11 mouse cellular contexts compared by ENCODE assay signal in the genomic region with DNA sequence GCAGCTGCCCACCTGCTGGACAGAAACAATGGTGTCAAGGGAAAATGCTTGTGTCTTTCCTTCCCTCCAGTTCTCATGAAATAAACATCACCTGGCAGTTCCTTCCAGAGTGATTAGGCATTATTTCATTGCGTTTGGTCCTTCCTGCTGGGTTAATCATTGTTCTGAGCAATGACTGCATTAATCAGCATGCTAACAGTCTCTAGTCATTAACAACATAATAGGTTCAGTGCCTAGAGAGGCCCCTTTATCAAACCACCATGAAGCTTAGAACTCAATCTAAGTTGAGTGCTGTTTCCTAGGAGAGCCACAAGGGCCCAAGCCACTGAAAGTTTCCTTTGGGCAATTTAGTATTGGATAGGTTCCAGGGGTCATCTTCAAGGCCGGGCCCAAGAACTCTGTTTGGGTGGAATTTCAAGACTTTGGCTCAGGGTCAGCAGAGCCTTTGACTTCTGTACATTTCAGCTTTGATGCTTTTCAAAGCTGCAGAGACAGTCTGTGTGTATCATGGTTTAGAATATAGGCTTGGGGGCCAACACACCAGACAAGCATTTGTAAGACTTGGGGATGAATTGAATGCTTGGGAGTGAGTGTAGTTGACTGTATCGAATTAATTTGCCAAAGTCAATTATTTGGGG.
A peak's percentile ranks its signal among the peaks of the same experiment; 100 is the strongest.
DNase-seq lines count a peak whose midpoint lies in the region; ATAC-seq and TF ChIP-seq lines count a peak whose summit lies in the region.
"Had no signal": no experiment of that assay in that cellular context is flagged by ENCODE, and none has a peak within 500 bp of the region (broad histone marks: within the 10 kb centered on the region; RNA-seq: fewer than 3 reads in every experiment).

No protein-coding gene starts in this region.

- no peaks in the 10 kb centered on the region for H3K9me3 ChIP-seq in forebrain, embryonic 13.5 days (replicated peaks)
- no peaks in the 10 kb centered on the region for H3K9me3 ChIP-seq in forebrain, embryonic 10.5 days
- no peaks in the 10 kb centered on the region for H3K9me3 ChIP-seq in ES-E14 (ENCODE audit: control insufficient read depth, insufficient read depth, low read depth, low read length)
- no peaks in the 10 kb centered on the region for H3K9me3 ChIP-seq in hindbrain, embryonic 12.5 days (replicated peaks)
- no peaks in the 10 kb centered on the region for H3K9me3 ChIP-seq in kidney, embryonic 16.5 days (ENCODE audit: low read length)

- no peak overlapping the region for H3K9ac ChIP-seq in forebrain, embryonic 13.5 days
- no peak overlapping the region for H3K9ac ChIP-seq in ES-E14 (ENCODE audit: insufficient read depth, low read depth, low read length, poor library complexity, severe bottlenecking)
- no peak overlapping the region for H3K9ac ChIP-seq in hindbrain, embryonic 12.5 days
- no peak overlapping the region for H3K9ac ChIP-seq in kidney, embryonic 16.5 days (replicated peaks; ENCODE audit: low read length)

- H3K4me2 ChIP-seq in forebrain, embryonic 13.5 days = no peak overlapping the region
- H3K4me2 ChIP-seq in hindbrain, embryonic 12.5 days (replicated peaks) = no peak overlapping the region
- H3K4me2 ChIP-seq in kidney, embryonic 16.5 days (replicated peaks; ENCODE audit: low read depth, low read length) = no peak overlapping the region
- H3K4me2 ChIP-seq: heart, embryonic 11.5 days; liver, embryonic 11.5 days had no signal

- peaks cover 30% of the 10 kb centered on the region for H3K4me1 ChIP-seq in forebrain, embryonic 13.5 days
- peaks cover 27% of the 10 kb centered on the region for H3K4me1 ChIP-seq in forebrain, embryonic 10.5 days
- peaks cover 0 to 2% of the 10 kb centered on the region in 2 experiments; a peak in 1 of 4 replicates for H3K4me1 ChIP-seq in ES-E14 (ENCODE audit: control insufficient read depth in 2 of 2, insufficient read depth in 2 of 2, low read length in 2 of 2, poor library complexity in 1 of 2)
- peaks cover 14% of the 10 kb centered on the region for H3K4me1 ChIP-seq in hindbrain, embryonic 12.5 days
- peaks cover 30% of the 10 kb centered on the region for H3K4me1 ChIP-seq in kidney, embryonic 16.5 days (ENCODE audit: insufficient read depth, low read length)

- ATAC-seq in forebrain, embryonic 13.5 days = peak; percentile 65; the same call in 1 of the 2 replicates
- peak; percentile 81 for ATAC-seq in hindbrain, embryonic 12.5 days (ENCODE audit: low FRiP score)
- ATAC-seq in kidney, embryonic 16.5 days (ENCODE audit: low FRiP score, low TSS enrichment) = 0 out of 2 replicates have a peak, but pooled peaks have one; percentile 37
- no peak for ATAC-seq in activated CD4-positive, CD25-positive, alpha-beta regulatory T cell, adult 4 months

- in situ Hi-C loops in ES-E14 (cut with MboI; ENCODE audit: low sequenced_read_pairs in 2 of 2, unreplicated experiment in 2 of 2) = no loop called here

- H3K27me3 ChIP-seq in forebrain, embryonic 13.5 days = peaks cover 8% of the 10 kb centered on the region
- peaks cover 38% of the 10 kb centered on the region; the same call in 1 of the 2 replicates for H3K27me3 ChIP-seq in forebrain, embryonic 10.5 days (ENCODE audit: poor library complexity, severe bottlenecking)
- peaks cover 9% of the 10 kb centered on the region for H3K27me3 ChIP-seq in hindbrain, embryonic 12.5 days
- no peaks in the 10 kb centered on the region for H3K27me3 ChIP-seq in kidney, embryonic 16.5 days (ENCODE audit: insufficient read depth, low read length)

- no peaks in the 10 kb centered on the region for H3K36me3 ChIP-seq in forebrain, embryonic 13.5 days (ENCODE audit: poor library complexity, severe bottlenecking)
- no peaks in the 10 kb centered on the region for H3K36me3 ChIP-seq in forebrain, embryonic 10.5 days (replicated peaks)
- H3K36me3 ChIP-seq in ES-E14 (ENCODE audit: control insufficient read depth, insufficient read depth, low read length, poor library complexity, severe bottlenecking) = no peaks in the 10 kb centered on the region
- H3K36me3 ChIP-seq in hindbrain, embryonic 12.5 days = no peaks in the 10 kb centered on the region
- H3K36me3 ChIP-seq in kidney, embryonic 16.5 days (ENCODE audit: insufficient read depth, low read length) = no peaks in the 10 kb centered on the region

- 34% methylated on average over 3 of the region's 3 CpGs for WGBS in forebrain, embryonic 13.5 days
- 56% methylated on average over 3 of the region's 3 CpGs for WGBS in forebrain, embryonic 10.5 days
- 40% methylated on average over 3 of the region's 3 CpGs for WGBS in hindbrain, embryonic 12.5 days
- 44% methylated on average over 3 of the region's 3 CpGs for WGBS in kidney, embryonic 16.5 days

- no peak overlapping the region for H3K27ac ChIP-seq in forebrain, embryonic 13.5 days
- H3K27ac ChIP-seq in forebrain, embryonic 10.5 days = no peak overlapping the region
- no peak overlapping the region for H3K27ac ChIP-seq in ES-E14 (ENCODE audit: insufficient read depth, low read depth, low read length, poor library complexity, severe bottlenecking)
- H3K27ac ChIP-seq in hindbrain, embryonic 12.5 days = no peak overlapping the region
- H3K27ac ChIP-seq in kidney, embryonic 16.5 days (ENCODE audit: low read length) = peak overlapping the region; percentile 17; the same call in 1 of the 2 replicates

- no peak overlapping the region for H3K4me3 ChIP-seq in forebrain, embryonic 13.5 days
- H3K4me3 ChIP-seq in forebrain, embryonic 10.5 days = no peak overlapping the region
- H3K4me3 ChIP-seq in ES-E14 (ENCODE audit: insufficient read depth in 1 of 2, low read depth in 1 of 2, low read length in 2 of 2, poor library complexity in 1 of 2, severe bottlenecking in 1 of 2) = no peak overlapping the region
- no peak overlapping the region for H3K4me3 ChIP-seq in hindbrain, embryonic 12.5 days
- H3K4me3 ChIP-seq in kidney, embryonic 16.5 days (ENCODE audit: low read length) = no peak overlapping the region

- DNase-seq in forebrain, embryonic 10.5 days (ENCODE audit: extremely low spot score, low spot score) = no peak
- DNase-seq in ES-E14 (ENCODE audit: low read depth, low spot score) = no peak
- DNase-seq in testis, postnatal 14 days (ENCODE audit: low spot score) = no peak
- no peak for DNase-seq in embryo, embryonic 11 days
- DNase-seq: cerebellum, postnatal 10 days had no signal

TF ChIP-seq in ES-E14, 5 proteins besides CTCF, POLR2A, EP300 and RAD21:
- no peak for TF ChIP-seq ZNF384 (IDR thresholded peaks at IDR 0.05; ENCODE audit: low read depth, low read length)
- TF ChIP-seq MAFK (IDR thresholded peaks at IDR 0.05; ENCODE audit: insufficient read depth, low read depth, low read length) = peak; percentile 49; the same call in 1 of the 2 replicates
- TF ChIP-seq HCFC1 (IDR thresholded peaks at IDR 0.05; ENCODE audit: borderline replicate concordance, insufficient read depth, low read length) = no peak
